Mouse (Mus musculus) liver, postnatal 0 days (tissue): ENCODE results near the gene Astn2. TPM values are rescaled to one million over a fixed set of nuclear protein-coding genes. Genes with fewer than 3 reads are reported as not detected.

Experiments used
- ATAC-seq: fragments of 200-750 bp; cut with Nextera tagmentation; 2 replicates; pipeline ENCODE4 v1.8.0; 2017; ENCODE audit warnings: mild to moderate bottlenecking, moderate library complexity
- DNase-seq: peaks from one replicate; pipeline ENCODE4 v3.0.0-alpha.2; 2016
- H3K27ac ChIP-seq: fragments of 300-500 bp; sonication (generic); 2 replicates; pipeline ENCODE4 v1.5.1; 2014; ENCODE audit warnings: antibody characterized with exemption, moderate library complexity, mild to moderate bottlenecking, low read depth
- H3K27me3 ChIP-seq: fragments of 300-500 bp; sonication (generic); 2 replicates; pipeline ENCODE4 v1.6.1; 2014; ENCODE audit warnings: low read length, control low read depth, mixed read lengths; ENCODE audit not compliant: insufficient read depth
- H3K36me3 ChIP-seq: fragments of 300-500 bp; sonication (generic); replicated peaks from 2 replicates; pipeline ENCODE4 v1.6.1; 2014; ENCODE audit warnings: mild to moderate bottlenecking, control low read depth, low read length, moderate library complexity, mixed read lengths; ENCODE audit not compliant: insufficient read depth
- H3K4me1 ChIP-seq: fragments of 300-500 bp; sonication (generic); 2 replicates; pipeline ENCODE4 v1.6.1; 2014; ENCODE audit warnings: antibody characterized with exemption, mild to moderate bottlenecking, control low read depth; ENCODE audit not compliant: insufficient read depth
- H3K4me2 ChIP-seq: fragments of 300-500 bp; sonication (generic); 2 replicates; pipeline ENCODE4 v1.6.1; 2014; ENCODE audit warnings: low read depth, mild to moderate bottlenecking, low read length, moderate library complexity, mixed read lengths
- H3K4me3 ChIP-seq: fragments of 300-500 bp; sonication (generic); 2 replicates; pipeline ENCODE4 v1.5.1; 2014; ENCODE audit warnings: low read depth, low read length
- H3K9ac ChIP-seq: fragments of 300-500 bp; sonication (generic); replicated peaks from 2 replicates; pipeline ENCODE4 v1.6.1; 2014; ENCODE audit warnings: mild to moderate bottlenecking, moderate library complexity
- H3K9me3 ChIP-seq: fragments of 300-500 bp; sonication (generic); 2 replicates; pipeline ENCODE4 v1.6.1; 2016; ENCODE audit warnings: mild to moderate bottlenecking, control low read depth, low read length, mixed read lengths
- CTCF ChIP-seq: sonication (generic); IDR thresholded peaks from 2 replicates; pipeline ENCODE4 v1.5.1; 2016; ENCODE audit warnings: antibody characterized with exemption, low read depth
- EP300 ChIP-seq: IDR thresholded peaks from 2 replicates; pipeline ENCODE4 v1.6.1; 2016; ENCODE audit warnings: antibody characterized with exemption, low read depth, mild to moderate bottlenecking
- WGBS: fragments of 180-500 bp; shearing (Covaris S2); extraction: QIAGEN DNeasy Blood & Tissue Kit; methylation state at CpG from one replicate; pipeline ENCODE4 v1.1.7; 2014; ENCODE audit not compliant: insufficient replicate concordance; 5-methylcytosine and 5-hydroxymethylcytosine counted together
- polyA plus RNA-seq: library from polyadenylated mRNA; unstranded; fragments of >200 nt; fragmentation: Nextera tagmentation; extraction: Ambion mirVana; gene quantifications from 2 replicates; pipeline ENCODE4 v1.2.1, GENCODE M21; 2015

Gene Astn2
- polyA plus RNA-seq, 1 experiment from 2014 or later: 0.02 TPM

- Histone ChIP-seq H3K4me1 (no peaks in the 10 kb centered on the region), H3K4me3 (no peak overlapping the region), H3K27ac (no peak overlapping the region), H3K36me3 (no peaks in the 10 kb centered on the region), H3K9me3 (no peaks in the 10 kb centered on the region), H3K9ac (no peak overlapping the region), H3K27me3 (no peaks in the 10 kb centered on the region), H3K4me2 (no peak overlapping the region)
- 55% methylated on average over 2 of the region's 2 CpGs for WGBS
- ATAC-seq (no peak), DNase-seq (no peak)
- TF ChIP-seq EP300: no peak
- no peak for TF ChIP-seq CTCF
These were observed 896.3 kb downstream of the Astn2 start for GRCm38 (mm10) chr4:65508101-65508500.

DNA sequence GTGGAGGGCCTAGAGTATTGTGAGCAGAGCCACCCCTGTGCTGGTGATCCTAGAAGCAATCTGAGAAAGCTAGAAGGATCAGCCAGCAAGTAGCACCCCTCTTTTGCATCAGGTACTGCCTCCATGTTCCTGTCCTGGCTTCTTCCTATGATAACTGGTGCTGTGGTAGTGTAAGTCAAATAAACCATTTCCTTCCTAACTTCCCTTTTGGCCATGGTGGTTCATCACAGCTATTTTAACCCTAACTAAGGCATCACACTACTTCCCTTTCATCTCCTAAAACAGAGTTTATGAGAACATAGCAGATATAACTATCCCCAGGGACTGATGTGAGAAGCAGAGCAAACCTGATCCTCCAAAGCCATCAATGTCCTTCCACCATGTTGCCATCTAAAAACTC lies 897.5 kb downstream of the Astn2 start:
- Histone ChIP-seq H3K27ac (no peak overlapping the region), H3K9me3 (no peaks in the 10 kb centered on the region), H3K36me3 (no peaks in the 10 kb centered on the region), H3K4me1 (no peaks in the 10 kb centered on the region), H3K27me3 (no peaks in the 10 kb centered on the region), H3K9ac (no peak overlapping the region), H3K4me2 (no peak overlapping the region), H3K4me3 (no peak overlapping the region)
- DNase-seq (no peak), ATAC-seq (no peak)
- TF ChIP-seq CTCF (no peak), EP300 (no peak)

DNA sequence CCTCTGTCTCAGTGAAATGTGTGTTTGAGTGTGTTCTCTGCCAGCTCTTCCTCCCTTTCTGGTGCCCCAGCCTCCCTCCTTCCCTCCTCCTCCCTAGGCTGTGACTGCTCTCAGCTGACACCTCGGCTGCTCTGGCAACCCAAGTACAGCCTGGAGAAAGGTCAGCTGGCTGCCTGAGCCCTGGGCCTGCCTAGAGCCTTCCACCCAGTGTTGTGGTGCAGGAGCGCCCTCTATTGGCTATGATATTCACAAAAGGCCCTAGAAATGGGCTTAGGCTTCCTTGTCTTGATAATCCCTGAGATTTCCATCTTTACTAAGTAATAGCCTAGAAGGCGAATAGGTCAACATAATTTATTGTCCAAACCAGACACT lies 908.0 kb downstream of the Astn2 start:
- no peaks in the 10 kb centered on the region for H3K27me3 ChIP-seq
- 6% methylated on average over 3 of the region's 3 CpGs for WGBS
- H3K4me1 ChIP-seq: no peaks in the 10 kb centered on the region
- ATAC-seq (peak; percentile 78), DNase-seq (peak; percentile 70)
- no peak overlapping the region for H3K4me2 ChIP-seq
- TF ChIP-seq EP300: no peak
- peak; percentile 87 for TF ChIP-seq CTCF
- no peak overlapping the region for H3K4me3 ChIP-seq
- H3K36me3 ChIP-seq: no peaks in the 10 kb centered on the region
- no peak overlapping the region for H3K27ac ChIP-seq
- H3K9me3 ChIP-seq: no peaks in the 10 kb centered on the region
- no peak overlapping the region for H3K9ac ChIP-seq

GRCm38 (mm10) chr4:65495705-65496462 lies 908.5 kb downstream of the Astn2 start:
- 68% methylated on average over 6 of the region's 6 CpGs for WGBS
- no peak overlapping the region for H3K4me2 ChIP-seq
- H3K27ac ChIP-seq: no peak overlapping the region
- no peak for DNase-seq
- H3K4me1 ChIP-seq: no peaks in the 10 kb centered on the region
- no peak for TF ChIP-seq CTCF
- no peak for TF ChIP-seq EP300
- no peak overlapping the region for H3K9ac ChIP-seq
- H3K4me3 ChIP-seq: no peak overlapping the region
- H3K27me3 ChIP-seq: no peaks in the 10 kb centered on the region
- no peaks in the 10 kb centered on the region for H3K9me3 ChIP-seq
- ATAC-seq: no peak
- no peaks in the 10 kb centered on the region for H3K36me3 ChIP-seq

DNA sequence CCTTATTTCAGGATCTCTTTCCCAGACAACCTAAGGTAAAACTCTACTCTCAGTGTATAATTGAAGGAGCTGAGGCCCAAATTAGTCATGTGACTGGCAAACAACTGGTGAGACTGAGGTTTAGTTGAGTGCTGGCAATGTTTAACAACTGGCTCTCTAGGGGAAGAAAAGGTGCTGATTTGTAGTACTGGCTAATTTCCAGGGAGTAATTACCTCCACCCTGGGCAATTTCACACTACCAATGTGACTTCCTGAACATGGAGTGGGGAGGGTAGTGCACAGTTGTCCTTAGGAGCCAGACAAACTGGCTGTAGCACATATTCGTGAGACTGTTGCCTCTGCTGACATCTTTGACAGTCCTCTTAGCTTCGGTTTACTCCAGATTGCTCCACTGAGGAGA lies 912.9 kb downstream of the Astn2 start:
- Histone ChIP-seq H3K4me1 (no peaks in the 10 kb centered on the region), H3K4me2 (no peak overlapping the region), H3K27ac (no peak overlapping the region), H3K27me3 (no peaks in the 10 kb centered on the region), H3K36me3 (no peaks in the 10 kb centered on the region), H3K9ac (no peak overlapping the region), H3K9me3 (no peaks in the 10 kb centered on the region), H3K4me3 (no peak overlapping the region)
- DNase-seq (no peak), ATAC-seq (no peak)
- 88% methylated on average over 2 of the region's 2 CpGs for WGBS
- TF ChIP-seq EP300: no peak
- TF ChIP-seq CTCF: no peak

GRCm38 (mm10) chr4:65489711-65490110 lies 914.7 kb downstream of the Astn2 start:
- TF ChIP-seq EP300: no peak
- no peak for TF ChIP-seq CTCF
- no peaks in the 10 kb centered on the region for H3K27me3 ChIP-seq
- DNase-seq: no peak
- H3K4me2 ChIP-seq: no peak overlapping the region
- no peak overlapping the region for H3K4me3 ChIP-seq
- ATAC-seq: no peak
- H3K27ac ChIP-seq: no peak overlapping the region
- 68% methylated on average over 3 of the region's 3 CpGs for WGBS
- H3K9ac ChIP-seq: no peak overlapping the region
- H3K36me3 ChIP-seq: no peaks in the 10 kb centered on the region
- H3K9me3 ChIP-seq: no peaks in the 10 kb centered on the region
- no peaks in the 10 kb centered on the region for H3K4me1 ChIP-seq

DNA sequence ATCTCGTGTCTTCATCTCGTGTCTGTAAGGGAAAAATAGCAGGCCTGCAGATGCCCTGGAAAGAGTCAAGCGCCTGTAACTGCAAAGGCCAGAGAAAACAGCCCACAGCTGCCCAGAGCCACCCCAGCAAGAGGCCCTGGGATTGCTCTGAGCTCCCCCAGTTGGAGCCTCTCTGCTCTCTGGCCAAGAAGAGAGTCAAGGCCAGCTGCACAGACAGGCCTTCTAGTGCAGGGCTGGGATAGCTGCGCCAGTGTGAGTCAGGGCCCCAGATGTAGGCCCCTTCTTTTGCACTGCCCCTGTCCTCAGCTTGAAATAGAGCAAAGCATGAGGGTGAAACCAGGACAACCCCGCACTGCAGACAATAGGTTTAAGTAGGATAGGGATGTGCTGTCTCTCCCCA lies 922.8 kb downstream of the Astn2 start:
- WGBS: 63% methylated on average over 5 of the region's 5 CpGs
- no peak for ATAC-seq
- Histone ChIP-seq H3K36me3 (no peaks in the 10 kb centered on the region), H3K9me3 (no peaks in the 10 kb centered on the region), H3K27ac (no peak overlapping the region), H3K4me2 (no peak overlapping the region), H3K4me3 (no peak overlapping the region), H3K9ac (no peak overlapping the region), H3K27me3 (no peaks in the 10 kb centered on the region), H3K4me1 (no peaks in the 10 kb centered on the region)
- no peak for TF ChIP-seq EP300
- no peak for DNase-seq
